Mouse (Mus musculus): Measurements from ENCODE around the gene Nploc4. TPM values are rescaled to one million over a fixed set of nuclear protein-coding genes. Genes with fewer than 3 reads are reported as not detected.
"Not testable (repeated sequence)": the region's sequence is repeated elsewhere in the genome, so short reads cannot be mapped to it uniquely, and the experiment has no call there.

Nploc4 gene
- total RNA-seq, 4 experiments from 2014 or later, result 64.3 to 69.6 (median 65.8) TPM

DNA sequence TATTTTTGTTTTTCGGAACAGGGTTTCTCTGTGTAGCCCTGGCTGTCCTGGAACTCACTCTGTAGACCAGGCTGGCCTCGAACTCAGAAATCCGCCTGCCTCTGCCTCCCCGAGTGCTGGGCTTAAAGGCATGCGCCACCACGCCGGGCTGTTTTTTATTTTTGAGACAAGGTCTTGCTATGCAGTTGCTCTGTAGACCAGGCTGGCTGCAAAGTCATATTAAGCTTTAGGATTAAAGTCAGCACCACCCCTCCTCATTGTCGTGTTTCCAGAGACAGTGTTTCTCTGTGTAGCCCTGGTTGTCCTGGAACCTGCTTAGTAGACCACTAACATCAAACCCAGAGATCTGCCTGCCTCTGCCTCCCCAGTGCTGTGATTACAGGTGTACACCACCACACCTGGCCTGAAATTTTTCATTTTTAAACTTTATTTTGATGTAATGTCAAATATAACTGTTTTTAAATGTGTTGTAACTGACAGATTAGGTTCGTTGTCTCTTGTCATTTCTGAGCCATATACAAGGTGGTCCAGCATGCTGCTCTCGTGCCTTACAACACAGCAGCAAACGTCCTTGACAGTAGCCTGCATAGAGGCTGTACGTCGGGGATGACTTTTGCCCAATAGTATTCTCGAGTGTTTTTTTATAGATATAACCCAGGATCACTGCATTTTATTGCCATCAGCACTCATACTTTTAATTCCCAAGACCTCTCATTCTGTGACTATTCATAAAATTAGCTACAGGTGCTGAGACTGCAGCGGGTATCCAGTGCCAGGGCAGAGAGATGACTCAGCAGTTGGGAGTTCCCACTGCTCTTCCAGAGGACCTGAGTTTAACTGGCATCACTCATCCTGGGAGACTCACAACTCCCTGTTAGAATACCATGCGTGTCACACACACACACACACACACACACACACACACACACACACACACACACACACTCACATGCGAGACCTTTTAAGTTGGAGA lies 82.9 kb downstream of the Nploc4 start:
- no peak for DNase-seq (ENCODE audit: low spot score)

- peak; percentile 91 for DNase-seq (ENCODE audit: low spot score)
Measured at GRCm38 (mm10) chr11:120353500-120354303, 83.8 kb downstream of the Nploc4 start.

DNA sequence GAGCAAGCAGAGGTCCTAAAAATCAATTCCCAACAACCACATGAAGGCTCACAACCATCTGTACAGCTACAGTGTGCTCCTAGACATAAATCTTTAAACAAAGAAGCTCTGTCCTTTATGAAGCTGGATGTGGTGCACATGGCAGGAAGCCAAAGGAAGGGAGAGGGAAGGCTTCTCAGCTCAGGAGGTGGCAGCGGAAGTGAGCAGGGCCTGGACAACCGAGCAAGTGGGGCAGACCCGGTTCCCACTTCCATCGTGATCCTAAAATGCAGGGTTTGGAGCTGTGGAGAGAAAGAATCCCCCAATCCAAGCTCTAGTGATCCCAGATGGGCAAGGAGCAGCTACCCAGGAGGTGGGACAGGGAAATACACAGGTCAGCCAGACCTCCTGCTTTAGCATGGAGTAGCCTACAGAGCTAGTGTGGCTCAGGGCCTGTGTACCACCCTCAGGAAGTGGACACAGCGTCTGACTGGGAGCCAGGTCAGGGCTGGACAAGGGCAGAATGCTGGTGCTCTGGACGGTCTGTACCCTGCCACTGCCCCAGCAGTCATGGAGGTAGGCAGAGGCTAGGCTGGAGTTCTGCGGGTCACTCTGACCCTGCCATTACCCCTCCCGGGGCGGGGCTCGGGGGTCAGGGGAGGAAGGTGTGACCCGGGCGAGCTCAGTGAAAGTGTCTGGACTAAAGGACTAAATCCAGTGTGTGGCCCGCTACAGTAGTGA lies 84.8 kb downstream of the Nploc4 start:
- no peak for DNase-seq (ENCODE audit: low spot score)

GRCm38 (mm10) chr11:120352093-120352350 lies 85.5 kb downstream of the Nploc4 start:
- not testable (repeated sequence) for DNase-seq (ENCODE audit: low spot score)

DNA sequence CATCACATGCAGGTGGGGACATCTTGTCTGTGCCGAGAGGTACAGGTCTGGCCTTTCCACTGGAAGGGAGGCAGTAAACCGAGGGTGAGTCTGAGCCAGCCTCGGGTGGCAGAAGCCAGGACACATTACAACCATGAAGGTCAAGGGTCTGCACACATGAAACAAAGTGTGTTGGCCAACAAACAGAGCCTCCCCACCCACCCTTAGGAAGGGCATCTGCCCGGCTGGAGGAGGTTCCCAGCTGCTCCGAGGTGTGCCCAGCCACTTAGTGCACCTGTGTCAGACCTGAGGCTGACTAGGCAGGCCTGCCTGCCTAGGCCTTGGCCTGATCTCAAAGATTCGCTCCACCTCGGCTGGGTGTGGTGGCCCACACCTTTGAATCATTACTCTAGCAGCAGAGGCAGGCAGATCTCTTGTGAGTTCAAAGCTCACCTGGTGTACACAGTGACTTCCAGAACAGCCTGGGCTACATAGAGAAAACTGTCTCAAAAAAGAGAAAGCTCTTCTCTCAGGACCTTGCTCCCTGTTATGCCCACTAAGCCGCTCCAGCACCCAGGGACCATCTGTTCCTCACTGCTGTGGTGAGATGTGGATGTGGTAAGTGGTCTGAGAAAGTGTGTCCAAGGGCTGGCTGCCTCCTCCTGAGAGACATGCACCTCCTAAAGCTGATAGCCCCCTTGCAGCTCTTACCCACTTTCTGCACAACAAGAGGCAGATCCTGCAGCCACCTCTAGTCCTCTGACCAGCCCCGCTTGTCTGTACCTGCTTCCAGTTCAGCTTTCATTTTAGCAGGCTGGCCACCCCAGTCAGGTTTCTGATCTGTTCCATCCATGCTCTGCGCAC lies 86.0 kb downstream of the Nploc4 start:
- DNase-seq (ENCODE audit: low spot score), result no peak

GRCm38 (mm10) chr11:120350711-120351110 lies 86.8 kb downstream of the Nploc4 start:
- DNase-seq (ENCODE audit: low spot score), result no peak

DNA sequence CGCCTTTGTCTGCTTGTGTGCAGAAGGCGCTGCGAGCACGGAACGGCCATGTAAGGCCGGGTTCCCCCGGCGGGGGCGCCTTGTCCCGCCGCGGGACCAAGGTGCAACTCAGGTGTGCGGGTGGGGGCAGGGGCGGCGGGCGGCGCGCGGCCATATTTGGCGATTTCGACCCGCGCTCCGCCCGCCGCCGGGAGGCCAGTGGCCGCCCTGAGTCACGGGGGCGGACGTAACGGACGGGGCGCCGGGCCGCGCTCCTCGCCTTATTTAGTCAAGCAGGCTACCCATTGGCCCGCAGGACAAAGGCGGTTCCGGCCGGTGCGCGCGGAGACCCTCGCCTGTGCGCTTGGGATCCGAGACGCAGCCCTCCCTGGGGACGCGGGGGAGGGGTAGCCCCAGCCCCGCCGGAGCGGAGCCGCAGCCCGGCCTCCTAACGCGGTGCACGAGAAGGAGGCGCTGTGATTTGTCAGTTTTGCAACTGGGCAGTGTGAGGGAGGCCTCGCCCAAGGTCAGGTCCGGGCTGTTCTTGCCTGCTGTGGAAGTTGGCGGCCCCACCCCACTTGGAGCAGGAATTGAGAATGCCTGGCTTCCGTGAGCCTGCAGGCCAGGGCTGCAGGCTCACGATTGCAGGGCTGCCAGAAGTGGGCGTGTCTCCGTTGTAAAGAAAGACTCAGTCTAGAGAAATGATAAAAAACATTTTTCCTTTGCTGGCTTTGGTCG lies 87.4 kb downstream of the Nploc4 start:
- peak; percentile 96 for DNase-seq (ENCODE audit: low spot score)

GRCm38 (mm10) chr11:120349371-120349985 lies 88.0 kb downstream of the Nploc4 start:
- peak; percentile 65 for DNase-seq (ENCODE audit: low spot score)

DNA sequence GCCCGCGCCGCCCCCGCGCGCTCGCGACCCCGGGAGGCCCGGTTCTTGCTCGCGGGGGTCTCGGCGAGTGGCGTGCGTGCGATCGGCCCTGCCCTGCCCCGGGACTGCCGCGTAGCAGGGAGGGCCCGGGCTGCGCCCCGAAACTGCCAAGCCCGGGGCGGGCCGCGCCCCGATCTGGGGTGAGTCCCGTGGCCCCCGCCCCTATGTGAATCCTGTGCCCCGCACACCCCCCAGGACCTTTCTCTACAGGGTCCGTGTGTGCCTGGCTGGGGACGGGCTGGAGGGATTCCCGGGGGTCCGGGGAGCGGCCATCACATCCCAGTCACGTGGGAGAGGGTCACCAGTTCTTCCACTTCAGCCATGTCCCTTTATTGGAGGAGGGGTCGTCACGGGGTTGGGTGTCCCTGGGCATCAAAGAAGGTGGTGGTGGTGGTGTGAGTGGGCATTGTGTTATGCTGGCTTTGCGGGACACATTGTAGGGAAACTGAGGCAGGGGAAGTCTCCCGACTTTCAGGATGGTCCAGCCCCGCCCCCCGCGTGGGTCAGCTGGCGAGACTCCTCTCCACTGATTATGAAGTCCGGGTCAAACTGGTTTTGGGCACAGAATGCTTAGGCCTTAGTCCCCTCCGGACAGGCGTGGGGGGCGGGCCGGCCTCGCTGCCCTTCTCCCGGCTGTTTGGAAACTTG lies 88.7 kb downstream of the Nploc4 start:
- DNase-seq (ENCODE audit: low spot score), result peak; percentile 78

- DNase-seq (ENCODE audit: low spot score), result peak; percentile 85
Measured at GRCm38 (mm10) chr11:120347791-120348683, 89.5 kb downstream of the Nploc4 start, which contains the start of gene Actg1. Actg1 (minus strand) TSS chr11:120348542.

- DNase-seq (ENCODE audit: low spot score), result no peak
Measured at GRCm38 (mm10) chr11:120347301-120347700, 90.2 kb downstream of the Nploc4 start.

GRCm38 (mm10) chr11:120346383-120347034 lies 91.0 kb downstream of the Nploc4 start:
- DNase-seq (ENCODE audit: low spot score), result not testable (repeated sequence)

DNA sequence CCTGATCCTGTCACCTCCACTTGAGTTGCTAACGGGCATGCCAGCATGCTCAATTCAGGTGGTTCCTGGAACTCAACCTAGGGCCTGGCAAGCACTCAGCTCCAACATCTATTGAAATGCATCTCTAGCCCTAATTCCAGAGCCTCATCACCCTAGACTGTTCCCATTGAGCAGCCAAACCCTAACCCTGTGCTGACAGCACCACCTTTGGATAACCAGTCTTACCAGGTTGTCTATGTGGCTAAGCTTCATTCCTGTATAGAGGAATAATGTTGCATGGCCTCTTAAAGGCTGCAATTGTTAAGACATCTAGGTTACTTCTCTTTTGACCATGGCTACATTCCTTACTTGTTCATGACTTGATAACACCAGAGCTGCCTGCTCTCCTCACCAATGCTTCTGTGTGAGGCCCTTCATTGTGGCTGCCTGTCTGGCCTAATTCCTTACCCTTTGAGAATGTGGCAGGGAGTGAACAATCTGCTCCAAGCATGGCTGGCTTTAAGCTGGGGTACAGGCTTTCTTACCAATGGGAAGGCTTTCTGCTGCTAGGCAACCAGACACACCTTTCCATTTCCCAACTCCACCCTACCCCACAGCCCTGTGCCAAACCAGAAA lies 92.3 kb downstream of the Nploc4 start:
- DNase-seq (ENCODE audit: low spot score), result no peak

- no peak for DNase-seq (ENCODE audit: low spot score)
Measured at GRCm38 (mm10) chr11:120344310-120344920, 93.1 kb downstream of the Nploc4 start.

DNA sequence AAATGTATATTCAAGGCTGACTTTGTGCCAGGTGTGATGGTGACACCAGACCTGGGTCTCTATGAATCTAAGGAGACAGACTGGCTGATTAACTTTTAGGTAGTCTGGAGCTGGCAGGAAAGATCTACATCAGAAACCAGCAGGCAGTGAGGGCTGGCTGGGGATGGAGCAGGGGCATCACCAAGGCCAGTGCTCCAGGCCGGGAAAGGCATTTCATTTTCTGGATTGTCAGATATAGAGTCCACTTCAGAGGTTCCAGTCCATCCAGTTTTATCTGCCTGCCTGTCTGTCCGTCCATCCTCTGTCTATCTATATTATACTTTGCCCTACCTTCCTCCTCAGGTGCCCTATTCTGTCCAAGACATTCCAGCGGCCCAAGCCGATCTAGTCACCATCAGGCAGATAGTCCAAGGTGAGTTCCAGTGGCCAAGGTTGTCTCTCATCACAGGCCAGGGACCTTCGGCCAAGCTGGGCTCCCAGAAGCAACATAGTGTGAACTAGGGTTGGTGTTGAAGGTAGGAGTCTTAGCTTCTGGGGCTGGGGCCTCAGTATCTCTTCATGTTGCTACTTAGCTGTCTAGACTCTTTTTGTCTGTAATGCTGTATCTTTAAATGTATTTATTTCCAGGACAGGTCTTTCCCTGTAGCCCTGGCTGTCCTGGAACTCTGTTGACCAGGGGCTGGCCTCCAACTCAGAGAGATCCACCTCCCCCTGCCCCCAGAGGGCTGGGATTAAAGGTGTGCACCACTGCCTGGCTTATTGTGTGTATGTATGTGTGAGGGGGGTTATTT lies 93.8 kb downstream of the Nploc4 start:
- no peak for DNase-seq (ENCODE audit: low spot score)

- no peak for DNase-seq (ENCODE audit: low spot score)
Measured at GRCm38 (mm10) chr11:120342656-120343160, 94.8 kb downstream of the Nploc4 start.

Data from heart, adult 8-10 months (tissue).